Mouse (Mus musculus): ENCODE measurements at regions not wholly inside any gene's neighbourhood (a gene's known extent, or its start where the extent isn't known, plus 50 kb on each side); places are given as distances from the start of the nearest gene placed in this dataset.
"Not testable (repeated sequence)": the region's sequence is repeated elsewhere in the genome, so short reads cannot be mapped to it uniquely, and the experiment has no call there.

DNA sequence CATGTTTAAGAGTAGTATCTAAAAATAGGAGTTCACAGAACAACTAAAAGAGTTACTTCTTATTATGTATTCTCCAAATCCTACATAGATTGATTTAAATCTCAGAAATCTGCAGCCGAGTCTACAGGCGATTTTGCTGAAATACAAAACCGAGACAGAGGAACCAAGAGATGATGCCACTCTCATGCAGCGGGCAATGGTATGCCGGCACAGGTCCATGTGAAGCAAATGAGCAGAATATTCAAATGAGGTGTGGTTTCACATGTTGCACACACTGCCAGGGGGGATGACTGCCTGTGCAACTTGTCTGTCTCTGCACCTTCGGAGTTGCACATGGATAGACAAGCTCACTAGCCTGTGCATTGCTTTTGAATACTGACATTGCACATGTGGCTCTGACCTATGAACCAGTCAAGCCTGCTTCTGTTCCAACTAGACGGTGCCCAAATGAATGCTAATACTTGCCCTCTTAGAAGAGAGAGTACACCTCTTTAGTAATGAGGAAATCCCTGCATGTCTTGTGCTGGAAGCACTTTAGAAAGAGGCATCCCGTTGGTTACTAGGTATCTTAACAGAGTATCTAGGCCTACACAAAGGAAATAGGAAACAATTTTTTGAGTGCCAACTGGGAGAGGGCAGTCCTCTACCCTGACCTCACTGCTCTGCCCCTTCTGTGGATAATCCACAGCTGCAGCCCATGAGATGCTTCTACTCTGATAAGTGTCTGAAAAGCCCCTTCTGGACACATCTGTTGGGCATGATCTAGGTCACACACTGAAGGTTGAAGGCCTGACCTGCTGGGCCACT lies 787.4 kb upstream of the Pou3f3 start:
- Histone ChIP-seq H3K4me3 (replicated peaks) (peak overlapping the region; percentile 4), H3K36me3 (replicated peaks; ENCODE audit: low read length) (no peaks in the 10 kb centered on the region), H3K4me1 (no peaks in the 10 kb centered on the region), H3K9me3 (peaks cover 10% of the 10 kb centered on the region; the same call in 1 of the 2 replicates), H3K27me3 (replicated peaks) (no peaks in the 10 kb centered on the region)
- TF ChIP-seq GATA1 (IDR thresholded peaks at IDR 0.05; ENCODE audit: borderline replicate concordance, low read length) (no peak), FLI1 (IDR thresholded peaks at IDR 0.05; ENCODE audit: low read length) (no peak)

DNA sequence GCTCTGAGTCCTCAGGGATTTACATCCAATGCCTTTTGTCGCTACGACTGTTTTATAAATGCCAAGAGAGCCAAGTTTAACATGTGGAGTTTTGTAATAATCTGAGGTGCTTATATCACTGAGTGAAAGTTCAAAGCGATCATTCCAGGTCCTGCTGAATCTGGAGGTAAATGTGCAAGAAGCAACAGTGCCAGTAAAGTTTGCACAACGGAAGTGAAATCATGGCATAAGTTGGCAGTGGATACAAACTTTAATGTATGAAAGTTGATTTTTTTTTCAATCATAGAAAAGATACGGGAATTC lies 786.8 kb upstream of the Pou3f3 start:
- no peak for TF ChIP-seq FLI1 (IDR thresholded peaks at IDR 0.05; ENCODE audit: low read length)
- TF ChIP-seq GATA1 (IDR thresholded peaks at IDR 0.05; ENCODE audit: borderline replicate concordance, low read length), result no peak
- H3K9me3 ChIP-seq, result peaks cover 10% of the 10 kb centered on the region; the same call in 1 of the 2 replicates
- H3K36me3 ChIP-seq (replicated peaks; ENCODE audit: low read length), result no peaks in the 10 kb centered on the region
- H3K27me3 ChIP-seq (replicated peaks), result no peaks in the 10 kb centered on the region
- no peak overlapping the region for H3K4me3 ChIP-seq (replicated peaks)
- H3K4me1 ChIP-seq, result no peaks in the 10 kb centered on the region

DNA sequence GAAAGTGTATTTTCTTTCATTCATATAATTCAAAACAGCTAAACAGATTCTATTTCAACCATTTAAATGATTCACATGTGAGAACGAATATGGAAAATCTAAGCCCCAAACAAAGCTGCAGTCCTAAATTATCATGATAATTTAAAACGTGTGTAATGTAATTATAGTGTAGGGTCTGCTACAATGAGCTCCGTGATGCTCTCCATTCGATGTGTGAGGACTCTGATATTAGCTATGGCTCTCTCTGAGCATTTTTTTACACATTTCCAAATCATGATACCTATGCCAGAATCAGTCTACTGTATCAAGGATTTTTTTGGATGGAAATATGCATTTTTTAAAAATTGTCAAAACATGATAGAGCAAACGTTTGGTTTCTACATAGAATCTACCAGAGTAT lies 785.8 kb upstream of the Pou3f3 start:
- Histone ChIP-seq H3K9me3 (peaks cover 10% of the 10 kb centered on the region; the same call in 1 of the 2 replicates), H3K27me3 (replicated peaks) (no peaks in the 10 kb centered on the region), H3K36me3 (replicated peaks; ENCODE audit: low read length) (no peaks in the 10 kb centered on the region), H3K4me3 (replicated peaks) (no peak overlapping the region), H3K4me1 (no peaks in the 10 kb centered on the region)
- TF ChIP-seq GATA1 (IDR thresholded peaks at IDR 0.05; ENCODE audit: borderline replicate concordance, low read length) (no peak), FLI1 (IDR thresholded peaks at IDR 0.05; ENCODE audit: low read length) (no peak)

DNA sequence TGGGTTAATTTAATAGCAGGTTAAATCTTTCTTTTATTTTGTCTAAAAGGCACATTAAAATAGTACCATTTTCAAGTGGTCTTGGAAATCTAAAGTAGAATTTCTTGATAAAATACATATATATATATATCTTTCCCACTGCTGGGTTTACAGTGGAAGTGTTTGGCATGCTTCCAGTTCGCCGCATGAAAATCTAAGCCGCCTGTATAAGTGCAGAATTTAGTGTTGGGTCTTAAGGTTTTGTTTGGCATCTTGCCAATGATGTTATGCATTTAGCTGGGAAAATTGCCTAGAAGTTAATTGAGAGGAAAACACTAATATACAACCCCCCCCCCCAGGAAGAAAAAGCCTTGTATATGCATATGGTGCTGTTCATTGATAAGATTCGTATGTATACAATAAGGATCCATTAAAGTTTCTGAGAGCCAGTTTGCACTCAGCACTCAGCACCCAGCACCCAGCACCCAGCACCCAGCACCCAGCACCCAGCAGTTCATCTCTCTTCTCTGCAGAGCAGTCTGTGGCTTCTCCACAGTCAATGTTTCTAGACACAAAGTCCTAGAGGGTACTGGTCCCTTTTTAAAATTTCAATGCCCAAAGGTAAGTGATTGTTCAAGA lies 778.7 kb upstream of the Pou3f3 start:
- Histone ChIP-seq H3K4me3 (replicated peaks) (no peak overlapping the region), H3K27me3 (replicated peaks) (no peaks in the 10 kb centered on the region), H3K36me3 (replicated peaks; ENCODE audit: low read length) (no peaks in the 10 kb centered on the region), H3K9me3 (peaks cover 7% of the 10 kb centered on the region; the same call in 1 of the 2 replicates), H3K4me1 (no peaks in the 10 kb centered on the region)
- no peak for TF ChIP-seq FLI1 (IDR thresholded peaks at IDR 0.05; ENCODE audit: low read length)
- TF ChIP-seq GATA1 (IDR thresholded peaks at IDR 0.05; ENCODE audit: borderline replicate concordance, low read length), result no peak

DNA sequence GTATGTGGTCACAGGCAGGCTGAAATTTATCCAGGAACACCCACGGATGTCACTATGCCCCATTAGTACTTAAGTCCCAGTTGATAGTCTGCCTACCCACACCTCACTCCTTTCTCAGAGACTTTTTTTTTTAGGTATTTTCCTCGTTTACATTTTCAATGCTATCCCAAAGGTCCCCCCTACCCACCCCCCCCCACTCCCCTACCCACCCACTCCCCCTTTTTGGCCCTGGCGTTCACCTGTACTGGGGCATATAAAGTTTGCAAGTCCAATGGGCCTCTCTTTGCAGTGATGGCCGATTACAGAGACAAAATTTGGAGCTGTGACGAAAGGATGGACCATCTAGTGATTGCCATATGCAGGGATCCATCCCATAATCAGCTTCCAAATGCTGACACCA lies 777.8 kb upstream of the Pou3f3 start:
- H3K9me3 ChIP-seq; H3K27me3 ChIP-seq (replicated peaks); H3K4me1 ChIP-seq; H3K36me3 ChIP-seq (replicated peaks; ENCODE audit: low read length); H3K4me3 ChIP-seq (replicated peaks): not testable (repeated sequence)

DNA sequence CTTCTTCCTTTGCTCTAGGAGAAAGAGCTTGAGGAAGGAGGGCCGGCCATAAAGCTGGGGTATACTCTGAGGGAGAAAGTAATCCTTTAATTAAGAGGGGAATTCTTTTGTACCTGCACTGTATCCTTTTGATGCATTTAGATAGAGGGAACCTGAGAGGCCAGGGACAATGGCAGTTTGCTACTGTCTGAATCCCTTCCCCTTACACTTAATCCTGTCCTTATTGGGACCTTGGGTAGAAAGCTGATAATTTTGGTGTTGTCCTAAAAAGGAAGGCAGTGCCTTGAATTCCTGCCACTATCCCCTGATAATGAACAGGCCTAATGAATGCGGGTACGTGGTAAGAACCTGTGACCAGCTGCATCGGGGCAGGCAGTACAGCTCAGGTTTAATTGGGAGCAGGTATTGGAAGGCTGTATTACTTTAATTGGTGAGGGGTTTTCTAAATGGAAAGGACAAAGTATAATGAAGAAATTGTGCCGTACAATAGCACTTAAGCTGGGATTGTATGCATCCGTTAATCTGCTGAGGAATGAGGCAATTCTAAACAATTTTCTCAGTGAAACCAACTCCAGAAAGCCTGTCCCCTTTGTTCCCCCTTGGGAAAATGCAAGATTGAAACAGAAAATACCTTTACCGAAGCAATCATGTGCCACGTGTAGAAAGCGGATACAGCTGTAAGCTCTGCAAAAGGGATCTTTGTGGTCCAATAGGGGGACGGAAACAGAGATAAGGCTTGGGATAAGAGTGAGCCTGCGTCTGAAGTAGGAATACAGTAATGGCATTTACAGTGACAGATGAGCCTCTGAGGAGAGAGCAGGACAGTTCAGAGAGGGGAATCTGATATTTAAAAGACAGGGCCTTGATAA lies 776.9 kb upstream of the Pou3f3 start:
- no peaks in the 10 kb centered on the region for H3K4me1 ChIP-seq
- no peak for TF ChIP-seq FLI1 (IDR thresholded peaks at IDR 0.05; ENCODE audit: low read length)
- TF ChIP-seq GATA1 (IDR thresholded peaks at IDR 0.05; ENCODE audit: borderline replicate concordance, low read length), result no peak
- H3K9me3 ChIP-seq, result 0 out of 2 replicates have a peak, but pooled peaks cover 2% of the 10 kb centered on the region
- no peak overlapping the region for H3K4me3 ChIP-seq (replicated peaks)
- H3K27me3 ChIP-seq (replicated peaks), result no peaks in the 10 kb centered on the region
- no peaks in the 10 kb centered on the region for H3K36me3 ChIP-seq (replicated peaks; ENCODE audit: low read length)

DNA sequence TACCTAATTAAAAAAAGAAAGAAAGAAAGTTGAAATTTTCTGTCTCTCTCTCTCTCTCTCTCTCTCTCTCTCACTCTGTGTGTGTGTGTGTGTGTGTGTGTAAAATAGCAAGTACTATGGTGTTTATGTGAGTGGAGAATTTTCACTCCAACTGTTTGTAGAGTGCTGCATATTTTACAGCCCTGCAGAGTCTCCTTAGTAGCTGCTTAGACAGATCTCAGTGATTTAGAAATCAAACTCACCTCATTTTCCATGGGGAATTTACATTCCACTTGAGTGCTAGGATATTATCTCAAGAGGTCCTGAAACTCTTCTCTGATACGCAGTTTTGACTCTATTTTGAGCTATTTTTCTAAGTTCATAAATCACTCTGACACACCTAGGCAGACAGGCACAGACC lies 761.8 kb upstream of the Pou3f3 start:
- no peak overlapping the region for H3K4me3 ChIP-seq (replicated peaks)
- TF ChIP-seq FLI1 (IDR thresholded peaks at IDR 0.05; ENCODE audit: low read length) (no peak), GATA1 (IDR thresholded peaks at IDR 0.05; ENCODE audit: borderline replicate concordance, low read length) (no peak)
- H3K4me1 ChIP-seq, result no peaks in the 10 kb centered on the region
- H3K36me3 ChIP-seq (replicated peaks; ENCODE audit: low read length), result no peaks in the 10 kb centered on the region
- H3K27me3 ChIP-seq (replicated peaks), result no peaks in the 10 kb centered on the region
- no peaks in the 10 kb centered on the region for H3K9me3 ChIP-seq

DNA sequence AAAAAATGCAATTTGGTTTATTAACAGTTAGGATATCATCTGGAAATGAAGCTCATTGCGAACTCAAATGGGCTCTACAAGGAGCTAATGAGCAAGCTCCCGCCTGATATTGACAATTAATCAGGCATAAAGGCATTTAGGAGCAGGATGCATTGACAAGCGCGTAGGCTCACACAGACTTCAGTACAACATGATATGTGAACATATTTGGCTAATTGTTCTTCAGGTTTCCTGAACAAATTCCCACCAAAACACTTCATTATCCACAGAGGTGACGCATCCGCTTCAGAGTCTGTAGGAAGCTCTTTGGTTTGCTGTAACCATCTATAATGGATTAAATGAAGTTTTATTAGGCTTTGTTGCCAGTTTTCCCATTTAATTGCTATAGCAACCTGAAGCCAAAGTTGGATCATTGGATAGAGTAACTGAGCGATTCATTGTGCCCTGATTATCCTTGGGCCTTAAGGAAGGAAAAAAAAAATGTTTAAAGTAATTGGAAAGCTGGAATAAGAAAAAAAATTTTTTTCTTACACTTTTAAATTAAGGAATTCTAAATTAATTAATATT lies 759.6 kb upstream of the Pou3f3 start:
- H3K27me3 ChIP-seq (replicated peaks), result no peaks in the 10 kb centered on the region
- no peaks in the 10 kb centered on the region for H3K4me1 ChIP-seq
- H3K4me3 ChIP-seq (replicated peaks), result no peak overlapping the region
- H3K9me3 ChIP-seq, result no peaks in the 10 kb centered on the region
- H3K36me3 ChIP-seq (replicated peaks; ENCODE audit: low read length), result no peaks in the 10 kb centered on the region
- TF ChIP-seq FLI1 (IDR thresholded peaks at IDR 0.05; ENCODE audit: low read length) (no peak), GATA1 (IDR thresholded peaks at IDR 0.05; ENCODE audit: borderline replicate concordance, low read length) (no peak)

DNA sequence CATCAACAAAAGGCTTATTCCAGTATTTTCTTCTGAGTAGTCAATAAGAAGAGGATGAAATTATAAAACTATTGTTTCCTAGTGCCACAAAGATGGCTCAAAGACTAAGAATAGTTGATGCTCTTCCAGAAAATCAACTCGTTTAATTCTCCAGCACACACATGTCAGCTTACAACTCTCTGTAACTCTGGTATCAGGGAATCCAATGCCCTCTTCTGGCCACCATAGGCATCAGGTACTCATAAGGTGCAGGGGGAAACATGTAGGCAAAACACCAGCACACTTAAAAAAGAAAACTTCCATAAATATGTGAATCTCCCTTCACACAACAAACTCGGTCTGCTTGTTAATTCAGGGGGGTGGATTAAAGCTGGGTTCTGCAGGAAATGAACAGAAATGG lies 734.6 kb upstream of the Pou3f3 start:
- no peaks in the 10 kb centered on the region for H3K4me1 ChIP-seq
- H3K27me3 ChIP-seq (replicated peaks), result no peaks in the 10 kb centered on the region
- TF ChIP-seq FLI1 (IDR thresholded peaks at IDR 0.05; ENCODE audit: low read length), result no peak
- TF ChIP-seq GATA1 (IDR thresholded peaks at IDR 0.05; ENCODE audit: borderline replicate concordance, low read length), result no peak
- no peak overlapping the region for H3K4me3 ChIP-seq (replicated peaks)
- H3K36me3 ChIP-seq (replicated peaks; ENCODE audit: low read length), result no peaks in the 10 kb centered on the region
- no peaks in the 10 kb centered on the region for H3K9me3 ChIP-seq
